Comparison of ENCODE assay signal across 8 mouse cellular contexts in the genomic region with DNA sequence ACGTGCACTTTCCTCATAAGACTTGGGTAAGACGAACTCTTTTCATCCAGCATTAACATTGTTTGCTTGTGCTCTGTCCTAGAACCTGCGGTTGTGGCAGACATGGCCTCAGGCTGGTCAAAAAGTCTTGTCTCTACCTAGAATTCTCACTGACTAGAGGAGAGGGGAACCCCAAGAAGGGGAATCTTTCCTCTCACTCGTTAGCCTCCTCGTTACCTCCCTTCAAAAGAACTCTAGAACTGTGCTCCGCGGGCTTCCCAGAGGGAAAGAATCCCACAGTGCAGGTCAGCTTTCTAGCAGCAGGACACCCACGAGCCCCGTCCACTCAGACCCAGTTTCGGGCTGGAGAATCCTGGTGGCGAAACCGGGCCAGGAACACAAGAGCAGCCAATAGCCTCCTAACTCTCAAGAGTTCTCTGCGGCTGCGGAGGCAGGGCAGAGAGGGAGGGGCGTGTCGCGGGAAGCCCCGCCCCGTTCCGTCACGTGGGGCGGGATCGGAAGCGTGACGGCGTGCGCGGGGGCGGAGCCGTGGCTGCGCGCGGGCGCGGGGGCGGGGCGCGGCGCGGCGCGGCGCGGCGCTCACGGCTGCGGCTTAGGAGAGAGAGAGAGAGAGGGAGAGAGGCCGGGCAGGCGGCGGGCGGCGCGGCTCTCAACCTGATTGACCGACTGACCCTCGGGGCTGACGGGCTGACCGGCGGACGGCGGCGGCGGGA. TPM values are rescaled to one million over a fixed set of nuclear protein-coding genes. Genes with fewer than 3 reads are reported as not detected.
DNase-seq lines count a peak whose midpoint lies in the region; ATAC-seq and TF ChIP-seq lines count a peak whose summit lies in the region.

Gene Eml4, plus strand, starts transcription at position 553 of the 713 bp plus-strand sequence.

- no peak for TF ChIP-seq CTCF in G1E (IDR thresholded peaks at IDR 0.05; ENCODE audit: low read depth, low read length)
- TF ChIP-seq CTCF in layer of hippocampus, adult 2 months (conservative IDR thresholded peaks at IDR 0.05) = peak; percentile 64
- TF ChIP-seq CTCF in lung, embryonic 14.5 days (IDR thresholded peaks at IDR 0.05; ENCODE audit: low read depth) = peak; percentile 60
- TF ChIP-seq CTCF in olfactory bulb, adult 2 months (IDR thresholded peaks at IDR 0.05; ENCODE audit: insufficient read depth, low read depth, low read length) = peak; percentile 37; the same call in 1 of the 2 replicates
- 0 out of 2 replicates have a peak, but pooled peaks have one; percentile 20 for TF ChIP-seq CTCF in thymus, adult 2 months (IDR thresholded peaks at IDR 0.05; ENCODE audit: borderline replicate concordance, control insufficient read depth, extremely low read depth, insufficient read depth, low read length, poor library complexity)

- peaks cover 2% of the 10 kb centered on the region; the same call in 1 of the 2 replicates for H3K27me3 ChIP-seq in G1E (ENCODE audit: insufficient read depth, low read length)
- no peaks in the 10 kb centered on the region for H3K27me3 ChIP-seq in forebrain, embryonic 16.5 days (replicated peaks; ENCODE audit: control insufficient read depth, insufficient read depth, low read length)
- no peaks in the 10 kb centered on the region for H3K27me3 ChIP-seq in lung, embryonic 14.5 days (ENCODE audit: insufficient read depth, low read length)
- H3K27me3 ChIP-seq in thymus, adult 2 months (ENCODE audit: control insufficient read depth, insufficient read depth, low read length) = no peaks in the 10 kb centered on the region

- intact Hi-C loops in heart, postnatal 36 days (cut with DNase I) = loop anchor here (2.0 to 5.0 kb wide), 5 partner anchors 47 to 162 kb away; partner anchors contain the start of gene Pkdcc

- TF ChIP-seq POLR2A in olfactory bulb, adult 2 months (IDR thresholded peaks at IDR 0.05; ENCODE audit: insufficient read depth, low read depth, low read length) = peak; percentile 92
- TF ChIP-seq POLR2A in thymus, adult 2 months (IDR thresholded peaks at IDR 0.05; ENCODE audit: control insufficient read depth, extremely low read depth, insufficient read depth, low read length, poor library complexity) = peak; percentile 86

- peaks cover 43% of the 10 kb centered on the region for H3K4me1 ChIP-seq in G1E (ENCODE audit: insufficient read depth, low read depth, low read length)
- H3K4me1 ChIP-seq in forebrain, embryonic 16.5 days (replicated peaks; ENCODE audit: control insufficient read depth, insufficient read depth, low read length) = peaks cover 10% of the 10 kb centered on the region
- H3K4me1 ChIP-seq in lung, embryonic 14.5 days (ENCODE audit: insufficient read depth) = peaks cover 18% of the 10 kb centered on the region
- H3K4me1 ChIP-seq in olfactory bulb, adult 2 months (ENCODE audit: control insufficient read depth, insufficient read depth, low read length) = no peaks in the 10 kb centered on the region
- H3K4me1 ChIP-seq in thymus, adult 2 months (replicated peaks; ENCODE audit: control insufficient read depth, insufficient read depth, low read length) = peaks cover 6% of the 10 kb centered on the region; the same call in 1 of the 2 replicates

- H3K4me2 ChIP-seq in forebrain, embryonic 16.5 days (ENCODE audit: low read length) = peak within 1 kb of the TSS; percentile 75
- peak within 1 kb of the TSS; percentile 71 for H3K4me2 ChIP-seq in lung, embryonic 14.5 days

- ATAC-seq in G1E (ENCODE audit: extremely low read depth, insufficient number of reproducible peaks, low FRiP score, poor library complexity, severe bottlenecking) = peak; percentile 61
- peak; percentile 97 for ATAC-seq in forebrain, embryonic 16.5 days
- ATAC-seq in lung, embryonic 14.5 days (ENCODE audit: insufficient read depth) = peak; percentile 93

- DNase-seq in G1E (ENCODE audit: low spot score) = peak; percentile 70
- peak; percentile 92 to 98 for DNase-seq in cerebellum, adult 18-20 months
- peak; percentile 97 to 99 for DNase-seq in heart, postnatal 36 days
- DNase-seq in layer of hippocampus, adult 2 months (ENCODE audit: low spot score in 2 of 2) = peak; percentile 92 to 96
- peak; percentile 96 for DNase-seq in lung, embryonic 14.5 days
- DNase-seq in thymus, adult 2 months = peak; percentile 96

- H3K9me3 ChIP-seq in G1E (replicated peaks) = no peaks in the 10 kb centered on the region
- H3K9me3 ChIP-seq in forebrain, embryonic 16.5 days (ENCODE audit: control insufficient read depth, low read length) = no peaks in the 10 kb centered on the region
- no peaks in the 10 kb centered on the region; the same call in 1 of the 2 replicates for H3K9me3 ChIP-seq in lung, embryonic 14.5 days (ENCODE audit: low read depth, low read length)

- no peaks in the 10 kb centered on the region for H3K36me3 ChIP-seq in G1E (replicated peaks)
- no peaks in the 10 kb centered on the region for H3K36me3 ChIP-seq in forebrain, embryonic 16.5 days (ENCODE audit: control insufficient read depth, insufficient read depth)
- H3K36me3 ChIP-seq in lung, embryonic 14.5 days (ENCODE audit: insufficient read depth) = no peaks in the 10 kb centered on the region
- H3K36me3 ChIP-seq in thymus, adult 2 months (ENCODE audit: control insufficient read depth, insufficient read depth, low read length) = no peaks in the 10 kb centered on the region

- H3K9ac ChIP-seq in forebrain, embryonic 16.5 days (replicated peaks; ENCODE audit: low read depth, low read length) = peak within 1 kb of the TSS; percentile 87
- peak within 1 kb of the TSS; percentile 92 for H3K9ac ChIP-seq in lung, embryonic 14.5 days

- under 1% methylated on average over 61 of the region's 62 CpGs for WGBS in forebrain, embryonic 16.5 days
- 1% methylated on average over 55 of the region's 62 CpGs for WGBS in lung, embryonic 14.5 days
- WGBS in olfactory bulb, adult 2 months = 1% methylated on average over 61 of the region's 62 CpGs
- 4% methylated on average over 45 of the region's 62 CpGs for WGBS in thymus, adult 2 months

- H3K27ac ChIP-seq in forebrain, embryonic 16.5 days (ENCODE audit: low read length) = peak within 1 kb of the TSS; percentile 86
- H3K27ac ChIP-seq in layer of hippocampus, adult 2 months = peak within 1 kb of the TSS; percentile 91
- H3K27ac ChIP-seq in lung, embryonic 14.5 days (ENCODE audit: low read depth) = peak within 1 kb of the TSS; percentile 90
- peak within 1 kb of the TSS; percentile 48 for H3K27ac ChIP-seq in olfactory bulb, adult 2 months (ENCODE audit: insufficient read depth, low read depth, low read length)
- H3K27ac ChIP-seq in thymus, adult 2 months (ENCODE audit: control insufficient read depth, insufficient read depth, low read length) = peak within 1 kb of the TSS; percentile 59

- peak within 1 kb of the TSS; percentile 86 for H3K4me3 ChIP-seq in G1E (ENCODE audit: low read depth, low read length)
- H3K4me3 ChIP-seq in forebrain, embryonic 16.5 days (replicated peaks; ENCODE audit: low read length) = peak within 1 kb of the TSS; percentile 81
- H3K4me3 ChIP-seq in layer of hippocampus, adult 2 months = peak within 1 kb of the TSS; percentile 69
- H3K4me3 ChIP-seq in lung, embryonic 14.5 days (ENCODE audit: low read depth, low read length) = peak within 1 kb of the TSS; percentile 89
- H3K4me3 ChIP-seq in olfactory bulb, adult 2 months (ENCODE audit: insufficient read depth, low read depth, low read length) = peak within 1 kb of the TSS; percentile 77
- peak within 1 kb of the TSS; percentile 70 for H3K4me3 ChIP-seq in thymus, adult 2 months (ENCODE audit: control insufficient read depth, insufficient read depth, low read length)

RNA-seq across cellular contexts. Expression of gene Eml4, which starts in this region (rescaled TPM):
- total RNA-seq in G1E (2014; fragmentation: Nextera tagmentation) (30.2 and 37.8 TPM in 2 replicates), G1E (2017) (22.4 and 26.4 TPM in 2 replicates)
- 3.3 and 3.7 TPM in 2 replicates for polyA plus RNA-seq in G1E (2012)
- polyA plus RNA-seq in forebrain, embryonic 16.5 days (2015; fragmentation: Nextera tagmentation; extraction: Ambion mirVana) = 31.7 and 33.9 TPM in 2 replicates
- total RNA-seq in heart, postnatal 36 days (2021) = 1 to 10 TPM; 4.3 to 4.6 TPM
- 10 to 100 TPM; 23.3 to 26.1 TPM for total RNA-seq in layer of hippocampus, adult 2 months (2021)
- 51.4 and 55.3 TPM in 2 replicates for polyA plus RNA-seq in lung, embryonic 14.5 days (2014; fragmentation: Nextera tagmentation; extraction: Ambion mirVana)
- not detected in 2 replicates for polyA plus RNA-seq in olfactory bulb, adult 2 months (2012; ENCODE audit: insufficient read depth, insufficient read length, low replicate concordance, missing spikeins)
- 13.0 and 14.6 TPM in 2 replicates for polyA plus RNA-seq in thymus, adult 2 months (2012; rRNA removed)

Comparison
In these comparisons a context has a peak if more than half of its experiments do, and no peak if none do; other contexts are left out.
1. Peak in every context shown above with its lines: DNase-seq, ATAC-seq, H3K4me3 ChIP-seq and H3K27ac ChIP-seq.
2. RNA of gene Eml4 (total RNA-seq): 22.4 to 37.8 TPM in G1E and 23.3 to 26.1 TPM in layer of hippocampus, adult 2 months; 4.3 to 4.6 TPM in heart, postnatal 36 days; every median in the first group is over 4 times any median in the second.